Mouse (Mus musculus) cortical plate, adult 2 months (tissue): Measurements from ENCODE around the gene Slc30a1. TPM values are rescaled to one million over a fixed set of nuclear protein-coding genes. Genes with fewer than 3 reads are reported as not detected.

Experiments
- H3K27ac ChIP-seq: fragments of 200-500 bp; 2 replicates; pipeline ENCODE4 v1.5.1; 2012; ENCODE audit warnings: low read length, control low read depth, inconsistent platforms; ENCODE audit not compliant: insufficient read depth
- H3K4me1 ChIP-seq: fragments of 200-500 bp; 2 replicates; pipeline ENCODE4 v1.6.1; 2011; ENCODE audit warnings: low read length; ENCODE audit not compliant: control insufficient read depth, insufficient read depth
- H3K4me3 ChIP-seq: fragments of 200-500 bp; 2 replicates; pipeline ENCODE4 v1.5.1; 2011; ENCODE audit warnings: mild to moderate bottlenecking, low read length, control low read depth; ENCODE audit not compliant: insufficient read depth
- CTCF ChIP-seq: fragments of 200-500 bp; IDR thresholded peaks from 2 replicates; pipeline ENCODE4 v1.5.1; 2011; ENCODE audit warnings: mild to moderate bottlenecking, control low read depth, low read length; ENCODE audit not compliant: insufficient read depth; ENCODE audit errors: extremely low read depth
- POLR2A ChIP-seq: fragments of 200-500 bp; IDR thresholded peaks from 2 replicates; pipeline ENCODE4 v1.6.1; 2011; ENCODE audit warnings: mild to moderate bottlenecking, low read length, control low read depth; ENCODE audit not compliant: insufficient read depth; ENCODE audit errors: extremely low read depth
- polyA plus RNA-seq: library from polyadenylated mRNA; depleted of rRNA; stranded (reverse); fragments of >200 nt; gene quantifications from 2 replicates; pipeline ENCODE4 v1.2.3, GENCODE M21; 2012; rRNA removed

Slc30a1 gene
- 18.5 and 18.6 TPM in 2 replicates for polyA plus RNA-seq

GRCm38 (mm10) chr1:191906571-191907430, at the start of gene Slc30a1:
Gene Slc30a1, plus strand, starts transcription at chr1:191906767.
- TF ChIP-seq CTCF: no peak
- peak; percentile 85 for TF ChIP-seq POLR2A
- Histone ChIP-seq H3K27ac (peak within 1 kb of the TSS; percentile 96), H3K4me3 (peak within 1 kb of the TSS; percentile 77), H3K4me1 (peaks cover 8% of the 10 kb centered on the region)

GRCm38 (mm10) chr1:191856886-191857651, 49.5 kb upstream of the Slc30a1 start:
- Histone ChIP-seq H3K27ac (no peak overlapping the region), H3K4me1 (peaks cover 3% of the 10 kb centered on the region)

GRCm38 (mm10) chr1:191858136-191858535, 48.4 kb upstream of the Slc30a1 start:
- no peak overlapping the region for H3K4me3 ChIP-seq
- TF ChIP-seq CTCF (no peak), POLR2A (no peak)
- peaks cover 3% of the 10 kb centered on the region for H3K4me1 ChIP-seq
- no peak overlapping the region for H3K27ac ChIP-seq

More at GRCm38 (mm10) chr1:191856886-191857651, 49.5 kb upstream of the Slc30a1 start:
- TF ChIP-seq POLR2A: no peak
- no peak for TF ChIP-seq CTCF
- no peak overlapping the region for H3K4me3 ChIP-seq

GRCm38 (mm10) chr1:191859847-191860246, 46.7 kb upstream of the Slc30a1 start:
- Histone ChIP-seq H3K4me1 (peaks cover 3% of the 10 kb centered on the region), H3K4me3 (no peak overlapping the region), H3K27ac (no peak overlapping the region)
- TF ChIP-seq POLR2A: no peak
- no peak for TF ChIP-seq CTCF

GRCm38 (mm10) chr1:191861247-191861646, 45.3 kb upstream of the Slc30a1 start:
- H3K27ac ChIP-seq: no peak overlapping the region
- no peak overlapping the region for H3K4me3 ChIP-seq
- TF ChIP-seq POLR2A (no peak), CTCF (no peak)
- H3K4me1 ChIP-seq: peaks cover 2% of the 10 kb centered on the region; the same call in 1 of the 2 replicates

- Histone ChIP-seq H3K27ac (no peak overlapping the region), H3K4me3 (no peak overlapping the region), H3K4me1 (peaks cover 2% of the 10 kb centered on the region; the same call in 1 of the 2 replicates)
- TF ChIP-seq POLR2A (no peak), CTCF (no peak)
Measured at GRCm38 (mm10) chr1:191863833-191864550, 42.6 kb upstream of the Slc30a1 start.

- Histone ChIP-seq H3K27ac (no peak overlapping the region), H3K4me3 (no peak overlapping the region), H3K4me1 (no peaks in the 10 kb centered on the region)
- TF ChIP-seq CTCF (no peak), POLR2A (no peak)
Measured at GRCm38 (mm10) chr1:191864551-191865027, 42.0 kb upstream of the Slc30a1 start.

GRCm38 (mm10) chr1:191872076-191872710, 34.4 kb upstream of the Slc30a1 start:
- Histone ChIP-seq H3K4me3 (no peak overlapping the region), H3K27ac (no peak overlapping the region), H3K4me1 (no peaks in the 10 kb centered on the region)
- TF ChIP-seq CTCF (no peak), POLR2A (no peak)

GRCm38 (mm10) chr1:191875006-191875405, 31.6 kb upstream of the Slc30a1 start:
- no peak overlapping the region for H3K4me3 ChIP-seq
- no peak overlapping the region for H3K27ac ChIP-seq
- TF ChIP-seq CTCF: no peak
- TF ChIP-seq POLR2A: no peak
- H3K4me1 ChIP-seq: no peaks in the 10 kb centered on the region
